Mouse (Mus musculus) C2C12 (cell line): ENCODE results near the gene Tbc1d8.

Experiments
- CEBPB ChIP-seq: IDR thresholded peaks from one replicate; pipeline ENCODE4 v1.6.1; 2011; ENCODE audit warnings: low read depth, mild to moderate bottlenecking, control low read depth, moderate library complexity
- CTCF ChIP-seq: IDR thresholded peaks from one replicate; pipeline ENCODE4 v1.5.1; 2011; ENCODE audit not compliant: control insufficient read depth, insufficient read depth, insufficient read length

DNA sequence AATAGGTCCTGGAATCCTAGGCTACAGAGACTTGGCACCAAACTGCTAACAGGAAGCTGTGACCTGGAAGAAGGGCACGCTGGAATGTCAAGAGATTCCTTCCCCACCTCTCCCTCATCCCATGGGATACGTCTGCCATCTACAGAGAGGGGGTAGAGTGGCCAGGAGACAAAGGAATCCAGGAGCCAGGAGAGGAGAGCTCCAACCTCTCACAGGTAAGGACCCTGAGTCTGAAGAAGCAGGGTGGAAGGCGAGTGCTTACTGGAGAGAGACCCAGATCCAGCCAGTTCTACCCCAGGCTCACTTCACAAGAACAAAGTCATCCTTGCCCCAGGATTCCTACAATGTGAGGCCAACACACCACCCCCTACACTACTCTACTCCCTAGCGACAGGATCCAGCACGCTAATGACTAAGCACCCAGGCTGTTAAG is 22.1 kb downstream of the Tbc1d8 start:
- TF ChIP-seq CTCF, result no peak
- TF ChIP-seq CEBPB, result no peak
